Mouse (Mus musculus) CH12.LX (cell line): Measurements from ENCODE around the gene Avp. TPM values are rescaled to one million over a fixed set of nuclear protein-coding genes. Genes with fewer than 3 reads are reported as not detected.

Experiments used
- DNase-seq: peaks from one replicate; pipeline ENCODE4 v3.0.0-alpha.2; 2013; ENCODE audit errors: extremely low read depth
- H3K27ac ChIP-seq: 2 replicates; pipeline ENCODE4 v1.5.1; 2012; ENCODE audit warnings: low read depth, mild to moderate bottlenecking, control low read depth, moderate library complexity; ENCODE audit not compliant: insufficient read depth
- H3K27me3 ChIP-seq: replicated peaks from 2 replicates; pipeline ENCODE3; 2012; ENCODE audit warnings: inconsistent platforms
- H3K36me3 ChIP-seq, 2 experiments: replicated peaks in 1 of 2; 2 replicates each; pipeline versions ENCODE3 to v1.6.1; 2012; ENCODE audit warnings: inconsistent platforms in 1 of 2, low read length in 1 of 2, mild to moderate bottlenecking in 1 of 2, mixed read lengths in 1 of 2, moderate library complexity in 1 of 2; ENCODE audit not compliant: control insufficient read depth in 1 of 2, insufficient read depth in 1 of 2
- H3K4me1 ChIP-seq, 2 experiments: 2 replicates each; pipeline ENCODE4 v1.6.1; 2012; ENCODE audit warnings: inconsistent platforms in 1 of 2, moderate library complexity in 1 of 2; ENCODE audit not compliant: insufficient read depth in 2 of 2, control insufficient read depth in 1 of 2
- H3K4me2 ChIP-seq: 2 replicates; pipeline ENCODE4 v1.6.1; 2012; ENCODE audit warnings: low read depth, mild to moderate bottlenecking, control low read depth; ENCODE audit not compliant: poor library complexity, insufficient read depth, severe bottlenecking
- H3K4me3 ChIP-seq, 3 experiments: fragments of 150-350 bp in 1 of 3; sonication (generic) in 1 of 3; replicated peaks in 1 of 3; 2 replicates each; pipeline versions ENCODE3 to v1.5.1; 2011 to 2012; ENCODE audit warnings: low read depth in 2 of 3, low read length in 2 of 3, mild to moderate bottlenecking in 2 of 3, moderate library complexity in 2 of 3, control low read depth in 1 of 3, improper control_type of control experiment in 1 of 3, inconsistent platforms in 1 of 3, mixed read lengths in 1 of 3; ENCODE audit not compliant: poor library complexity in 1 of 3
- H3K79me2 ChIP-seq: replicated peaks from 2 replicates; pipeline ENCODE4 v1.6.1; 2012; ENCODE audit warnings: mild to moderate bottlenecking, moderate library complexity; ENCODE audit not compliant: control insufficient read depth, poor library complexity, insufficient read depth, severe bottlenecking; ENCODE audit errors: extremely low read depth
- H3K9ac ChIP-seq: 2 replicates; pipeline ENCODE4 v1.6.1; 2012; ENCODE audit warnings: low read depth, mild to moderate bottlenecking, control low read depth, moderate library complexity; ENCODE audit not compliant: insufficient read depth
- H3K9me3 ChIP-seq: replicated peaks from 2 replicates; pipeline ENCODE3; 2012; ENCODE audit warnings: low read length, inconsistent platforms, mixed read lengths
- BHLHE40 ChIP-seq: IDR thresholded peaks from 2 replicates; pipeline ENCODE4 v1.6.1; 2011; ENCODE audit warnings: mild to moderate bottlenecking, low read depth, low read length, improper control_type of control experiment
- CHD1 ChIP-seq: IDR thresholded peaks from 2 replicates; pipeline ENCODE4 v1.6.1; 2012; ENCODE audit warnings: low read depth, low read length, improper control_type of control experiment, inconsistent platforms
- CHD2 ChIP-seq: IDR thresholded peaks from 2 replicates; pipeline ENCODE4 v1.6.1; 2011; ENCODE audit warnings: low read length, improper control_type of control experiment
- CTCF ChIP-seq, 2 experiments: IDR thresholded peaks in 1 of 2; conservative IDR thresholded peaks in 1 of 2; 2 replicates each; pipeline ENCODE4 v1.5.1; 2011 to 2012; ENCODE audit warnings: low read depth in 2 of 2, low read length in 2 of 2, improper control_type of control experiment in 1 of 2, inconsistent platforms in 1 of 2, mild to moderate bottlenecking in 1 of 2, moderate library complexity in 1 of 2
- E2F4 ChIP-seq: IDR thresholded peaks from 2 replicates; pipeline ENCODE4 v1.6.1; 2011; ENCODE audit warnings: low read depth, low read length, improper control_type of control experiment; ENCODE audit not compliant: insufficient replicate concordance
- ELF1 ChIP-seq: IDR thresholded peaks from 2 replicates; pipeline ENCODE4 v1.6.1; 2014; ENCODE audit warnings: low read depth, mild to moderate bottlenecking, inconsistent platforms, low read length, improper control_type of control experiment
- GABPA ChIP-seq: IDR thresholded peaks from 2 replicates; pipeline ENCODE4 v1.6.1; 2012; ENCODE audit warnings: low read depth, low read length, improper control_type of control experiment, inconsistent platforms; ENCODE audit not compliant: insufficient replicate concordance
- HCFC1 ChIP-seq: IDR thresholded peaks from 2 replicates; pipeline ENCODE4 v1.6.1; 2012; ENCODE audit warnings: low read depth, mild to moderate bottlenecking, inconsistent platforms, low read length, improper control_type of control experiment
- JUN ChIP-seq: IDR thresholded peaks from 2 replicates; pipeline ENCODE4 v1.6.1; 2011; ENCODE audit warnings: low read depth, mild to moderate bottlenecking, low read length, improper control_type of control experiment, moderate library complexity; ENCODE audit not compliant: insufficient read depth
- KAT2A ChIP-seq: IDR thresholded peaks from 2 replicates; pipeline ENCODE4 v1.6.1; 2012; ENCODE audit warnings: low read length, improper control_type of control experiment, inconsistent platforms; ENCODE audit not compliant: insufficient replicate concordance
- MAFK ChIP-seq: IDR thresholded peaks from 2 replicates; pipeline ENCODE4 v1.6.1; 2011; ENCODE audit warnings: low read length, improper control_type of control experiment; ENCODE audit not compliant: insufficient replicate concordance
- MAX ChIP-seq: IDR thresholded peaks from 2 replicates; pipeline ENCODE4 v1.6.1; 2011; ENCODE audit warnings: low read length, improper control_type of control experiment
- MAZ ChIP-seq: IDR thresholded peaks from 2 replicates; pipeline ENCODE4 v1.6.1; 2012; ENCODE audit warnings: low read depth, mild to moderate bottlenecking, inconsistent platforms, low read length, improper control_type of control experiment, moderate library complexity
- MEF2A ChIP-seq: IDR thresholded peaks from 2 replicates; pipeline ENCODE4 v1.6.1; 2014; ENCODE audit warnings: low read depth, mild to moderate bottlenecking, inconsistent platforms, low read length, improper control_type of control experiment, borderline replicate concordance
- NELFE ChIP-seq: IDR thresholded peaks from 2 replicates; pipeline ENCODE4 v1.6.1; 2011; ENCODE audit warnings: low read depth, low read length, improper control_type of control experiment
- PAX5 ChIP-seq: IDR thresholded peaks from 2 replicates; pipeline ENCODE4 v1.6.1; 2012; ENCODE audit warnings: low read length, inconsistent platforms, mixed read lengths
- POLR2AphosphoS2 ChIP-seq: IDR thresholded peaks from 2 replicates; pipeline ENCODE4 v1.6.1; 2011; ENCODE audit warnings: low read depth, low read length, improper control_type of control experiment
- SIN3A ChIP-seq: IDR thresholded peaks from 2 replicates; pipeline ENCODE4 v1.6.1; 2012; ENCODE audit warnings: low read length, improper control_type of control experiment, inconsistent platforms
- SMC3 ChIP-seq: IDR thresholded peaks from 2 replicates; pipeline ENCODE4 v1.6.1; 2011; ENCODE audit warnings: low read depth, low read length, improper control_type of control experiment
- TBP ChIP-seq: conservative IDR thresholded peaks from 2 replicates; pipeline ENCODE4 v1.6.1; 2011; ENCODE audit warnings: low read depth, low read length, improper control_type of control experiment
- TCF12 ChIP-seq: IDR thresholded peaks from 2 replicates; pipeline ENCODE4 v1.6.1; 2014; ENCODE audit warnings: low read depth, mild to moderate bottlenecking, inconsistent platforms, low read length, improper control_type of control experiment
- USF1 ChIP-seq: IDR thresholded peaks from 2 replicates; pipeline ENCODE4 v1.6.1; 2014; ENCODE audit warnings: low read depth, mild to moderate bottlenecking, inconsistent platforms, low read length, improper control_type of control experiment
- USF2 ChIP-seq: conservative IDR thresholded peaks from 2 replicates; pipeline ENCODE4 v1.6.1; 2011; ENCODE audit warnings: low read depth, low read length, improper control_type of control experiment
- ZC3H11A ChIP-seq: IDR thresholded peaks from 2 replicates; pipeline ENCODE4 v1.6.1; 2012; ENCODE audit warnings: low read depth, mild to moderate bottlenecking, inconsistent platforms, low read length, improper control_type of control experiment
- ZNF384 ChIP-seq: IDR thresholded peaks from 2 replicates; pipeline ENCODE4 v1.6.1; 2012; ENCODE audit warnings: low read depth, low read length, improper control_type of control experiment, inconsistent platforms
- dilution Hi-C: fragments of 300-500 bp; cut with MboI; formaldehyde crosslinking; loops from 2 replicates; pipeline ENCODE4 v1.14.3; 2020; ENCODE audit warnings: low sequenced_read_pairs; ENCODE audit not compliant: extremely low pct_unique_long_range_greater_than_20kb, extremely low pct_ligation_motif_present
- in situ Hi-C: fragments of 300-500 bp; cut with MboI; formaldehyde crosslinking; loops from 3 replicates; pipeline ENCODE4 v1.14.3; 2019; ENCODE audit warnings: low sequenced_read_pairs, low pct_ligation_motif_present, low pct_unique_long_range_greater_than_20kb, mixed read lengths
- polyA plus RNA-seq: library from polyadenylated mRNA; unstranded; fragments of >175 nt; gene quantifications from 2 replicates; pipeline ENCODE4 v1.2.1, GENCODE M21; 2012; ENCODE audit warnings: low read depth; ENCODE audit not compliant: insufficient read length
- total RNA-seq, 2 experiments: library from RNA; depleted of rRNA; stranded (reverse); fragments of 300-350 nt in 1 of 2; fragments of >200 nt in 1 of 2; gene quantifications; 2 replicates each; pipeline ENCODE4 v1.2.3; 2012 to 2014

Avp gene
- total and polyA plus RNA-seq, 3 experiments, result not detected

DNA sequence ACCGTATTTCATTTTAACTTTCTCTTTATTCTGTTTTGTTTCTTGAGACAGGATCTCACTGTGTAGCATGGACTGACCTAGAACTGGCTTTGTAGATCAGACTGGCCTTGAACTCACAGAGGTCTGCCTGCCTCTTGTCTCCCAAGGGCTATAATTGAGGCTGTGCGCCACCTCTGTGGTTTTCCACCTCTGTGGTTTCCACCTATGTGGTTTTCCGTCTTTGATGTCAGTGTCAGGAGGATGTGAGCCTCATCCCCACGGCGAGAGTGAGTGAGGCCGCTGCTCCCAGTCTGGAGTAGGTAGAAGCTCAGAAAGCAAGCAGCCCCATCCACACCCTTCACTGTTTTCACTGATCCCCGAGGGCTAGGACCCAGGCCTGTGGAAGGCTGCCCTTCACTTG, 27.5 kb downstream of the Avp start:
- DNase-seq, result no peak
- no peak overlapping the region for H3K9ac ChIP-seq
- no peaks in the 10 kb centered on the region for H3K27me3 ChIP-seq
- H3K4me2 ChIP-seq, result no peak overlapping the region
- dilution Hi-C loops, result no loop called here
- H3K4me3 ChIP-seq, result no peak overlapping the region
- H3K27ac ChIP-seq, result no peak overlapping the region
- peaks cover 29 to 87% of the 10 kb centered on the region in 2 experiments for H3K36me3 ChIP-seq
- H3K79me2 ChIP-seq, result no peaks in the 10 kb centered on the region
- no peaks in the 10 kb centered on the region for H3K9me3 ChIP-seq
- TF ChIP-seq MEF2A (no peak), POLR2AphosphoS2 (no peak), JUN (no peak), TBP (no peak), MAX (no peak), CHD2 (no peak), PAX5 (no peak), USF2 (no peak), USF1 (no peak), ZNF384 (no peak), NELFE (no peak), MAFK (no peak), CHD1 (no peak), MAZ (no peak), TCF12 (no peak), GABPA (no peak), ZC3H11A (no peak)
- TF ChIP-seq, all 38 proteins: peak for 0
- H3K4me1 ChIP-seq, result peaks cover 0 to 15% of the 10 kb centered on the region in 2 experiments; a peak in 2 of 4 replicates
- in situ Hi-C loops, result loop anchor here (10.0 to 25.0 kb wide), 2 partner anchors 110 to 268 kb away; partner anchors contain the start of genes Ebf4 and Idh3b

- Histone ChIP-seq H3K4me3 (no peak overlapping the region), H3K4me2 (no peak overlapping the region), H3K4me1 (no peaks in the 10 kb centered on the region), H3K9ac (no peak overlapping the region), H3K36me3 (peaks cover 56 to 97% of the 10 kb centered on the region in 2 experiments), H3K79me2 (no peaks in the 10 kb centered on the region), H3K27ac (no peak overlapping the region), H3K27me3 (no peaks in the 10 kb centered on the region), H3K9me3 (no peaks in the 10 kb centered on the region)
- dilution Hi-C loops, result no loop called here
- TF ChIP-seq KAT2A, result no peak
- TF ChIP-seq JUN, result no peak
- no peak for TF ChIP-seq ELF1
- TF ChIP-seq SIN3A, result no peak
- no peak for TF ChIP-seq BHLHE40
- no peak for TF ChIP-seq TBP
- TF ChIP-seq GABPA, result no peak
- no peak for TF ChIP-seq CTCF (conservative IDR thresholded peaks at IDR 0.05 in 1 of 2, IDR thresholded peaks at IDR 0.05 in 1 of 2; ENCODE audit: low read depth in 2 of 2, low read length in 2 of 2)
- TF ChIP-seq ZNF384, result no peak
- TF ChIP-seq HCFC1, result no peak
- TF ChIP-seq SMC3, result no peak
- TF ChIP-seq MAZ, result no peak
- TF ChIP-seq E2F4, result no peak
- TF ChIP-seq POLR2AphosphoS2, result no peak
- in situ Hi-C loops, result no loop called here
- no peak for DNase-seq
Measured at GRCm38 (mm10) chr2:130546957-130547356, 35.4 kb downstream of the Avp start.
